Mouse (Mus musculus) heart, adult 2 months (tissue): ENCODE measurements around the gene Ecd. TPM values are rescaled to one million over a fixed set of nuclear protein-coding genes. Genes with fewer than 3 reads are reported as not detected.
A peak's percentile ranks its signal among the peaks of the same experiment; 100 is the strongest.

Experiments used
- DNase-seq, 2 experiments: peaks; one replicate each; pipeline ENCODE4 v3.0.0; 2021
- H3K27ac ChIP-seq: fragments of 200-600 bp; 2 replicates; pipeline ENCODE4 v1.8.1; 2022
- H3K27me3 ChIP-seq: fragments of 200-500 bp; 2 replicates; pipeline ENCODE4 v1.6.1; 2012; ENCODE audit warnings: mild to moderate bottlenecking, low read length, inconsistent platforms, mixed read lengths; ENCODE audit not compliant: control insufficient read depth, insufficient read depth
- H3K36me3 ChIP-seq: fragments of 200-500 bp; 2 replicates; pipeline ENCODE4 v1.6.1; 2012; ENCODE audit warnings: low read length, inconsistent platforms; ENCODE audit not compliant: control insufficient read depth, insufficient read depth
- H3K4me1 ChIP-seq: fragments of 200-500 bp; 2 replicates; pipeline ENCODE4 v1.6.1; 2011; ENCODE audit warnings: low read length; ENCODE audit not compliant: control insufficient read depth, insufficient read depth
- H3K4me3 ChIP-seq: fragments of 200-600 bp; 2 replicates; pipeline ENCODE4 v1.8.1; 2022
- H3K79me2 ChIP-seq: fragments of 200-500 bp; replicated peaks from 2 replicates; pipeline ENCODE4 v1.6.1; 2012; ENCODE audit warnings: mild to moderate bottlenecking, inconsistent platforms, low read length, moderate library complexity, mixed read lengths; ENCODE audit not compliant: control insufficient read depth, insufficient read depth
- H3K9ac ChIP-seq: fragments of 200-500 bp; 2 replicates; pipeline ENCODE4 v1.6.1; 2012; ENCODE audit warnings: low read depth, mild to moderate bottlenecking, control low read depth, inconsistent platforms, low read length, mixed read lengths
- CTCF ChIP-seq: fragments of 200-600 bp; IDR thresholded peaks from 2 replicates; pipeline ENCODE4 v1.8.1; 2022; ENCODE audit warnings: antibody characterized with exemption, mild to moderate bottlenecking, moderate library complexity
- EP300 ChIP-seq: fragments of 200-500 bp; IDR thresholded peaks from 2 replicates; pipeline ENCODE4 v1.6.1; 2011; ENCODE audit warnings: low read depth, low read length, control low read depth; ENCODE audit not compliant: insufficient read depth
- POLR2A ChIP-seq: fragments of 200-500 bp; IDR thresholded peaks from 2 replicates; pipeline ENCODE4 v1.6.1; 2011; ENCODE audit warnings: mild to moderate bottlenecking, low read depth, low read length, control low read depth; ENCODE audit not compliant: insufficient read depth
- WGBS: fragments of 180-500 bp; shearing (Covaris S2); methylation state at CpG from one replicate; pipeline ENCODE4 v1.1.7; 2018; 5-methylcytosine and 5-hydroxymethylcytosine counted together
- intact Hi-C: fragments of 180-260 bp; cut with DNase I; formaldehyde crosslinking; loops from one replicate; pipeline ENCODE4 v1.15.1; 2025
- polyA plus RNA-seq: library from polyadenylated mRNA; depleted of rRNA; stranded (reverse); fragments of >200 nt; gene quantifications from 2 replicates; pipeline ENCODE4 v1.2.3, GENCODE M21; 2012
- total RNA-seq, 2 experiments: library from RNA; stranded (reverse); gene quantifications; 2 replicates each; pipeline ENCODE4 v1.2.3; 2021

The Ecd gene
- total and polyA plus RNA-seq, 3 experiments, result 16.2 to 36.9 (median 31.7) TPM

- H3K36me3 ChIP-seq, result no peaks in the 10 kb centered on the region
- WGBS, result 80% methylated on average over 7 of the region's 7 CpGs
- H3K79me2 ChIP-seq, result no peaks in the 10 kb centered on the region
- H3K4me3 ChIP-seq, result no peak overlapping the region
- no peaks in the 10 kb centered on the region for H3K4me1 ChIP-seq
- intact Hi-C loops, result no loop called here
- no peak overlapping the region for H3K27ac ChIP-seq
- TF ChIP-seq EP300 (no peak), CTCF (no peak), POLR2A (no peak)
- no peak for DNase-seq
- H3K9ac ChIP-seq, result no peak overlapping the region
- no peaks in the 10 kb centered on the region for H3K27me3 ChIP-seq
These were observed 22.9 kb upstream of the Ecd start for GRCm38 (mm10) chr14:20370798-20371197.

- no peaks in the 10 kb centered on the region; the same call in 1 of the 2 replicates for H3K36me3 ChIP-seq
- whole genome bisulfite sequencing, result 95% methylated on average over 3 of the region's 3 CpGs
- H3K27me3 ChIP-seq, result no peaks in the 10 kb centered on the region
- intact Hi-C loops, result no loop called here
- H3K4me1 ChIP-seq, result no peaks in the 10 kb centered on the region
- TF ChIP-seq CTCF, result no peak
- TF ChIP-seq POLR2A, result no peak
- TF ChIP-seq EP300, result no peak
- H3K79me2 ChIP-seq, result no peaks in the 10 kb centered on the region
- DNase-seq, result no peak
- H3K9ac ChIP-seq, result no peak overlapping the region
- H3K4me3 ChIP-seq, result no peak overlapping the region
- H3K27ac ChIP-seq, result no peak overlapping the region
These were observed 20.4 kb upstream of the Ecd start for GRCm38 (mm10) chr14:20368271-20368670.

GRCm38 (mm10) chr14:20363230-20363629 lies 15.3 kb upstream of the Ecd start:
- peaks cover 2% of the 10 kb centered on the region for H3K36me3 ChIP-seq

DNA sequence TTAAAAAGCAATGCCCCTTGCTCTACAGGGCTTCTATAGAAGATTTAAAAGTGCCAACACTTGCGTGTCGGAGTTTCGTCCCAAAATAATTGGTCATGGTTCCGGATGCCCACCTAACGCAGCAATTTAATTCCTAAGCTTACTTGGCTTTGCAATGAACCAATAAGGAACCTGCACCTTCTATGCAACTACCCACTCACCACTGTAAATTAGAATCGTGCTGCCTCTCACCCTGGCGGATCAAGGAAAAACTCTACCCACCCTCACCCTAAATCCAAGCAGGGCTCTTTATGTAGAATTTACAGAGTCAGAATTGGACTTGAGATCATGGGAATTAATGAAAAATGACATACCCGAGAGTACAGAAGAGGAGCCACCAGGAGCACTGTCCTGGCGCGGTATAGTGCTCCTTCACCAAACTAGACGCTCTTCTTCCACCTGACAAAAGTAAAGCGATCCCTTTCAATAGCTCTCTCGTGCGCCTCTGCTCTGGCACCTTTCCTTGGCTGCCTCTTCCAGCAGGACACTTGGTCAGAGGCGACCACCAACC lies 405 bp downstream of the Ecd start:
- peak overlapping the region; percentile 96 for H3K27ac ChIP-seq
- peak overlapping the region; percentile 88 for H3K9ac ChIP-seq
- WGBS, result 1% methylated on average over 15 of the region's 15 CpGs
- peaks cover 6% of the 10 kb centered on the region for H3K36me3 ChIP-seq
- H3K79me2 ChIP-seq, result 0 out of 2 replicates have a peak, but pooled peaks cover 4% of the 10 kb centered on the region
- H3K4me1 ChIP-seq, result peaks cover 2% of the 10 kb centered on the region
- intact Hi-C loops, result loop anchor here (5.0 kb wide), 1 partner anchor 50 kb away; no protein-coding TSS in a partner anchor
- no peaks in the 10 kb centered on the region for H3K27me3 ChIP-seq
- no peak for DNase-seq
- H3K4me3 ChIP-seq, result peak overlapping the region; percentile 94
- TF ChIP-seq EP300, result no peak
- TF ChIP-seq POLR2A, result no peak
- no peak for TF ChIP-seq CTCF

More at GRCm38 (mm10) chr14:20363230-20363629, 15.3 kb upstream of the Ecd start:
- H3K4me3 ChIP-seq, result no peak overlapping the region
- H3K9ac ChIP-seq, result no peak overlapping the region
- no peaks in the 10 kb centered on the region for H3K79me2 ChIP-seq
- no peak overlapping the region for H3K27ac ChIP-seq
- WGBS, result 82% methylated on average over 4 of the region's 4 CpGs
- intact Hi-C loops, result no loop called here
- H3K27me3 ChIP-seq, result no peaks in the 10 kb centered on the region
- no peaks in the 10 kb centered on the region for H3K4me1 ChIP-seq
- no peak for DNase-seq
- no peak for TF ChIP-seq EP300
- TF ChIP-seq POLR2A, result no peak
- TF ChIP-seq CTCF, result no peak

GRCm38 (mm10) chr14:20345885-20346284 lies 2.0 kb downstream of the Ecd start:
- intact Hi-C loops, result loop anchor here (5.0 kb wide), 1 partner anchor 49 kb away; no protein-coding TSS in a partner anchor
- DNase-seq, result no peak
- Histone ChIP-seq H3K36me3 (peaks cover 6% of the 10 kb centered on the region), H3K9ac (no peak overlapping the region), H3K27me3 (no peaks in the 10 kb centered on the region), H3K79me2 (0 out of 2 replicates have a peak, but pooled peaks cover 4% of the 10 kb centered on the region), H3K27ac (no peak overlapping the region), H3K4me3 (no peak overlapping the region), H3K4me1 (peaks cover 2% of the 10 kb centered on the region)
- TF ChIP-seq POLR2A (no peak), EP300 (no peak), CTCF (no peak)
- WGBS, result 75% methylated on average over 9 of the region's 9 CpGs

- 85% methylated on average over 7 of the region's 7 CpGs for WGBS
- TF ChIP-seq CTCF, result no peak
- TF ChIP-seq POLR2A, result no peak
- TF ChIP-seq EP300, result no peak
These were observed 7.1 kb downstream of the Ecd start for GRCm38 (mm10) chr14:20340866-20341265.

More at GRCm38 (mm10) chr14:20340866-20341265, 7.1 kb downstream of the Ecd start:
- Histone ChIP-seq H3K4me3 (no peak overlapping the region), H3K79me2 (peaks cover 4% of the 10 kb centered on the region; the same call in 1 of the 2 replicates), H3K9ac (no peak overlapping the region), H3K27me3 (no peaks in the 10 kb centered on the region), H3K36me3 (no peaks in the 10 kb centered on the region), H3K4me1 (peaks cover 2% of the 10 kb centered on the region; the same call in 1 of the 2 replicates), H3K27ac (no peak overlapping the region)
- DNase-seq, result no peak
- intact Hi-C loops, result no loop called here
